Mouse (Mus musculus) midbrain, embryonic 15.5 days (tissue): ENCODE data around the gene Dlgap1. TPM values are rescaled to one million over a fixed set of nuclear protein-coding genes. Genes with fewer than 3 reads are reported as not detected.

Experiments
- ATAC-seq: fragments of 200-750 bp; cut with Nextera tagmentation; replicated peaks from 2 replicates; pipeline ENCODE4 v1.8.0; 2017; ENCODE audit warnings: moderate TSS enrichment
- H3K27ac ChIP-seq: fragments of 300-500 bp; sonication (generic); 2 replicates; pipeline ENCODE4 v1.5.1; 2015; ENCODE audit warnings: mild to moderate bottlenecking, inconsistent platforms
- H3K27me3 ChIP-seq: fragments of 300-500 bp; sonication (generic); replicated peaks from 2 replicates; pipeline ENCODE4 v1.6.1; 2015; ENCODE audit warnings: inconsistent platforms
- H3K36me3 ChIP-seq: fragments of 300-500 bp; sonication (generic); replicated peaks from 2 replicates; pipeline ENCODE4 v1.6.1; 2015; ENCODE audit warnings: inconsistent platforms
- H3K4me1 ChIP-seq: fragments of 300-500 bp; sonication (generic); 2 replicates; pipeline ENCODE4 v1.6.1; 2015; ENCODE audit warnings: inconsistent platforms
- H3K4me2 ChIP-seq: fragments of 300-500 bp; sonication (generic); 2 replicates; pipeline ENCODE4 v1.6.1; 2015; ENCODE audit warnings: inconsistent platforms, mild to moderate bottlenecking, moderate library complexity
- H3K4me3 ChIP-seq: fragments of 300-500 bp; sonication (generic); 2 replicates; pipeline ENCODE4 v1.5.1; 2015; ENCODE audit warnings: mild to moderate bottlenecking, inconsistent platforms
- H3K9ac ChIP-seq: fragments of 300-500 bp; sonication (generic); 2 replicates; pipeline ENCODE4 v1.6.1; 2015; ENCODE audit warnings: mild to moderate bottlenecking, inconsistent platforms
- H3K9me3 ChIP-seq: fragments of 300-500 bp; sonication (generic); 2 replicates; pipeline ENCODE4 v1.6.1; 2016; ENCODE audit warnings: inconsistent platforms
- WGBS: fragments of 180-500 bp; shearing (Covaris S2); methylation state at CpG from one replicate; pipeline ENCODE4 v1.1.7; 2015; ENCODE audit warnings: mixed read lengths; 5-methylcytosine and 5-hydroxymethylcytosine counted together
- polyA plus RNA-seq: library from polyadenylated mRNA; unstranded; fragments of >200 nt; fragmentation: Nextera tagmentation; extraction: Ambion mirVana; gene quantifications from 2 replicates; pipeline ENCODE4 v1.2.1, GENCODE M21; 2015

Dlgap1 gene
- polyA plus RNA-seq, 1 experiment from 2014 or later: 28.4 TPM

GRCm38 (mm10) chr17:70486259-70486658, 517.4 kb downstream of the Dlgap1 start:
- Histone ChIP-seq H3K4me1 (0 out of 2 replicates have a peak, but pooled peaks cover 2% of the 10 kb centered on the region), H3K9me3 (no peaks in the 10 kb centered on the region), H3K27ac (no peak overlapping the region), H3K4me3 (no peak overlapping the region), H3K27me3 (no peaks in the 10 kb centered on the region), H3K9ac (no peak overlapping the region), H3K4me2 (no peak overlapping the region), H3K36me3 (no peaks in the 10 kb centered on the region)
- 75% methylated on average over 7 of the region's 7 CpGs for WGBS
- ATAC-seq: no peak

DNA sequence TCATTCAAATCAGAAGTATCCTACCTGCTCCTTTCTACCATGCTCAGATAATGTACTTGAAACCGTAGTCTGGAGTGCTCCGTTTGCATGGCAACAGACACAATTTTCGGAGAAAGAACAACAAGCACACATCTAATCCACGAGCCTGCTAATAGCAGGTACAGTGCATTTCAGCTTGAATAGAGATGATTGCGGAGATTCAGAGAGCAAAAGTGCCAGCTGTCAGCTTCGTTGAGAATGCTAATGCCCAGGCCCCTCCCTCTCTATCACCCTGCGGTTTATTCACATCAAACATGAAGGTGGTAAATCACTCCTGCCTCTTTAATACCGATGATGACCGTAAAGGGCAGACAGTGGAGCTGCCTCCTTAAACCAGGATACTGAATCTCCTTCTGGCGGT, 518.0 kb downstream of the Dlgap1 start:
- Histone ChIP-seq H3K4me3 (no peak overlapping the region), H3K9ac (no peak overlapping the region), H3K4me1 (0 out of 2 replicates have a peak, but pooled peaks cover 2% of the 10 kb centered on the region), H3K9me3 (no peaks in the 10 kb centered on the region), H3K27ac (no peak overlapping the region), H3K36me3 (no peaks in the 10 kb centered on the region), H3K4me2 (no peak overlapping the region), H3K27me3 (no peaks in the 10 kb centered on the region)
- peak; percentile 33; the same call in 1 of the 2 replicates for ATAC-seq
- WGBS: 74% methylated on average over 10 of the region's 10 CpGs

GRCm38 (mm10) chr17:70488784-70489265, 520.0 kb downstream of the Dlgap1 start:
- Histone ChIP-seq H3K4me2 (no peak overlapping the region), H3K9ac (no peak overlapping the region), H3K27me3 (no peaks in the 10 kb centered on the region), H3K4me1 (0 out of 2 replicates have a peak, but pooled peaks cover 2% of the 10 kb centered on the region), H3K27ac (no peak overlapping the region), H3K9me3 (no peaks in the 10 kb centered on the region), H3K36me3 (no peaks in the 10 kb centered on the region), H3K4me3 (no peak overlapping the region)
- peak; percentile 82 for ATAC-seq
- WGBS: 61% methylated on average over 7 of the region's 7 CpGs

GRCm38 (mm10) chr17:70491575-70491974, 522.7 kb downstream of the Dlgap1 start:
- H3K9me3 ChIP-seq: no peaks in the 10 kb centered on the region
- H3K4me2 ChIP-seq: no peak overlapping the region
- H3K27ac ChIP-seq: no peak overlapping the region
- H3K4me1 ChIP-seq: 0 out of 2 replicates have a peak, but pooled peaks cover 2% of the 10 kb centered on the region
- H3K4me3 ChIP-seq: no peak overlapping the region
- no peaks in the 10 kb centered on the region for H3K27me3 ChIP-seq
- no peak overlapping the region for H3K9ac ChIP-seq
- no peaks in the 10 kb centered on the region for H3K36me3 ChIP-seq
- 94% methylated on average over 4 of the region's 4 CpGs for WGBS
- no peak for ATAC-seq

DNA sequence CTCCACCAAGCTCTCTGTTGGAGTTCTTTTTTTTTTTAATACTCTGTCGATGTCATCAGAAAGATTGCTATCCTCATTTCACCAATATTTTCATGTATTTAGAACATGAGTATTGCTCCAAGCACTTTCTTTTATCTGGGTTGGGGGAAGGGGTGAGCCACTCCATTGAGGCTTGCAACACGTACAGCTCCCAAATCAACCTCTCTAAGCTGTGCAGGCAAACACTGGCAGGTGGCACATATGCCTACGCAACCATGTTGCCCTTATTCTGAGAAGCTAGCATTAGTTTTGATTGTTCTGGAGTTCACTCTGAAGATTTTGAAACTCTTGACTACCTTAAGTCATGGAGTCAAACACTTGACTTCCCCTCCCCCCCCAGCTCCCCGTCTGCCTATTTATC, 525.5 kb downstream of the Dlgap1 start:
- Histone ChIP-seq H3K27me3 (no peaks in the 10 kb centered on the region), H3K9ac (no peak overlapping the region), H3K4me1 (no peaks in the 10 kb centered on the region), H3K27ac (no peak overlapping the region), H3K4me3 (no peak overlapping the region), H3K9me3 (no peaks in the 10 kb centered on the region), H3K4me2 (no peak overlapping the region), H3K36me3 (no peaks in the 10 kb centered on the region)
- WGBS: 89% methylated on average over 4 of the region's 4 CpGs
- no peak for ATAC-seq

DNA sequence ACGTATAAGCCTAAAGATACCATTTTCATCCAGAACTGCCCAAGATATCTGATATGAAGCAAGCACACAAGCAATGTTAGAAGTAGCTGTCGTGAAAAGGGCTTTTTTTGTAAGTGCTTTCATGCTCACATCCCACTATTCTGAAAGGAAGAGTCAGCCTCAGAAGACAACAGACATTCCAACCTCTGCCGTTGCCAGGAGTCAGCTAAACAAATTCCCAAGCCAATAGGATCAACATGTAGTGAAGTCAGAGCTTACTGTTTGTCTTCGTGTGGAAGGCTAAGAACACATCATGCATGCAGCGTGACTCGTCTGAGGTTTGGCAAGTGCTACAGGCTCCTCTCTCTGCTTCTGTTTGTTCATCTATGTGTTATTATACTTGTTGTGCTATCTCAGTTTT, 529.4 kb downstream of the Dlgap1 start:
- Histone ChIP-seq H3K4me1 (no peaks in the 10 kb centered on the region), H3K27ac (no peak overlapping the region), H3K36me3 (no peaks in the 10 kb centered on the region), H3K27me3 (no peaks in the 10 kb centered on the region), H3K9ac (no peak overlapping the region), H3K9me3 (no peaks in the 10 kb centered on the region), H3K4me2 (no peak overlapping the region), H3K4me3 (no peak overlapping the region)
- 40% methylated on average over 6 of the region's 6 CpGs for whole genome bisulfite sequencing
- no peak for ATAC-seq

DNA sequence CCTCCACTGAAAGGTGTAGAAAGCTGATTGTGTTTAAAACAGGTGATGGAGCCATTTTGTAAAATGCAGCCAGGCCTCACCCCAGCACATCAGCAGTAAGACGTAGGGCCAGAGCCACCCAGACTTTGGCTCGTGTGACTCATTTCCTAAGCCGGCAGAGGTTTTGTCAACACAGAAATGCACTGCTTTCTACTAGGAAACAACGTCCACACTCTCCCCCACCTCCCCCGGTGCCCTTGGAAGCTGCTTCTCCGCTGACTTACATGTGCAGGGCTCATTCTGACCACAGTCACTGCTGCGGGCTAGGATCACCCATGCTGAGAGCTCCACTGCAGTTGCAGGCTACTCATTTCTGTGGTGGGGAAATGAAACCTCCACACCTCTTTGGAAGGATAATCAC, 533.1 kb downstream of the Dlgap1 start:
- Histone ChIP-seq H3K4me1 (no peaks in the 10 kb centered on the region), H3K9me3 (no peaks in the 10 kb centered on the region), H3K27ac (no peak overlapping the region), H3K9ac (no peak overlapping the region), H3K4me3 (no peak overlapping the region), H3K4me2 (no peak overlapping the region), H3K36me3 (no peaks in the 10 kb centered on the region), H3K27me3 (no peaks in the 10 kb centered on the region)
- 64% methylated on average over 7 of the region's 7 CpGs for WGBS
- ATAC-seq: peak; percentile 38; the same call in 1 of the 2 replicates

GRCm38 (mm10) chr17:70507759-70508158, 538.9 kb downstream of the Dlgap1 start:
- no peak overlapping the region for H3K4me3 ChIP-seq
- no peak for ATAC-seq
- no peaks in the 10 kb centered on the region for H3K36me3 ChIP-seq
- H3K9ac ChIP-seq: no peak overlapping the region
- no peaks in the 10 kb centered on the region for H3K4me1 ChIP-seq
- no peak overlapping the region for H3K27ac ChIP-seq
- WGBS: 20% methylated on average over 4 of the region's 4 CpGs
- H3K27me3 ChIP-seq: no peaks in the 10 kb centered on the region
- no peaks in the 10 kb centered on the region for H3K9me3 ChIP-seq
- no peak overlapping the region for H3K4me2 ChIP-seq

- Histone ChIP-seq H3K27me3 (no peaks in the 10 kb centered on the region), H3K27ac (no peak overlapping the region), H3K9ac (no peak overlapping the region), H3K9me3 (no peaks in the 10 kb centered on the region), H3K4me1 (no peaks in the 10 kb centered on the region), H3K4me2 (no peak overlapping the region), H3K36me3 (no peaks in the 10 kb centered on the region), H3K4me3 (no peak overlapping the region)
- WGBS: 79% methylated on average over 5 of the region's 5 CpGs
- no peak for ATAC-seq
Observed at GRCm38 (mm10) chr17:70510441-70510840, 541.6 kb downstream of the Dlgap1 start.

GRCm38 (mm10) chr17:70511401-70511800, 542.5 kb downstream of the Dlgap1 start:
- ATAC-seq: no peak
- Histone ChIP-seq H3K4me2 (no peak overlapping the region), H3K27me3 (no peaks in the 10 kb centered on the region), H3K27ac (no peak overlapping the region), H3K9me3 (no peaks in the 10 kb centered on the region), H3K9ac (no peak overlapping the region), H3K4me1 (no peaks in the 10 kb centered on the region), H3K36me3 (no peaks in the 10 kb centered on the region; the same call in 1 of the 2 replicates), H3K4me3 (no peak overlapping the region)
- WGBS: 96% methylated on average over 3 of the region's 3 CpGs

- H3K9me3 ChIP-seq: no peaks in the 10 kb centered on the region
- no peaks in the 10 kb centered on the region for H3K27me3 ChIP-seq
- WGBS: 80% methylated on average over 5 of the region's 5 CpGs
- H3K4me3 ChIP-seq: no peak overlapping the region
- H3K4me2 ChIP-seq: no peak overlapping the region
- H3K36me3 ChIP-seq: no peaks in the 10 kb centered on the region; the same call in 1 of the 2 replicates
- ATAC-seq: peak; percentile 54; the same call in 1 of the 2 replicates
- no peak overlapping the region for H3K9ac ChIP-seq
- H3K4me1 ChIP-seq: no peaks in the 10 kb centered on the region
- H3K27ac ChIP-seq: no peak overlapping the region
Observed at GRCm38 (mm10) chr17:70513736-70514135, 544.9 kb downstream of the Dlgap1 start.

- no peak overlapping the region for H3K4me2 ChIP-seq
- H3K9ac ChIP-seq: no peak overlapping the region
- H3K9me3 ChIP-seq: no peaks in the 10 kb centered on the region
- H3K27ac ChIP-seq: no peak overlapping the region
- WGBS: 92% methylated on average over 18 of the region's 18 CpGs
- no peaks in the 10 kb centered on the region; the same call in 1 of the 2 replicates for H3K36me3 ChIP-seq
- no peak overlapping the region for H3K4me3 ChIP-seq
- ATAC-seq: no peak
- H3K4me1 ChIP-seq: no peaks in the 10 kb centered on the region
- no peaks in the 10 kb centered on the region for H3K27me3 ChIP-seq
Observed at GRCm38 (mm10) chr17:70516506-70516905, 547.6 kb downstream of the Dlgap1 start.

GRCm38 (mm10) chr17:70517333-70517732, 548.5 kb downstream of the Dlgap1 start:
- no peaks in the 10 kb centered on the region for H3K9me3 ChIP-seq
- no peak for ATAC-seq
- no peak overlapping the region for H3K27ac ChIP-seq
- no peaks in the 10 kb centered on the region; the same call in 1 of the 2 replicates for H3K36me3 ChIP-seq
- no peaks in the 10 kb centered on the region for H3K4me1 ChIP-seq
- H3K27me3 ChIP-seq: no peaks in the 10 kb centered on the region
- WGBS: 88% methylated on average over 12 of the region's 12 CpGs
- H3K4me3 ChIP-seq: no peak overlapping the region
- no peak overlapping the region for H3K4me2 ChIP-seq
- H3K9ac ChIP-seq: no peak overlapping the region
